Mouse (Mus musculus) testis, adult 2 months (tissue): ENCODE data around the gene Ankrd13c.

Source experiments
- CTCF ChIP-seq: fragments of 200-500 bp; IDR thresholded peaks from 2 replicates; pipeline ENCODE4 v1.5.1; 2012; ENCODE audit warnings: low read depth, mild to moderate bottlenecking, inconsistent platforms, low read length, moderate library complexity; ENCODE audit not compliant: control insufficient read depth, insufficient read depth, insufficient replicate concordance
- POLR2A ChIP-seq: fragments of 200-500 bp; IDR thresholded peaks from 2 replicates; pipeline ENCODE4 v1.6.1; 2012; ENCODE audit warnings: low read depth, mild to moderate bottlenecking, inconsistent platforms, low read length, moderate library complexity; ENCODE audit not compliant: control insufficient read depth

DNA sequence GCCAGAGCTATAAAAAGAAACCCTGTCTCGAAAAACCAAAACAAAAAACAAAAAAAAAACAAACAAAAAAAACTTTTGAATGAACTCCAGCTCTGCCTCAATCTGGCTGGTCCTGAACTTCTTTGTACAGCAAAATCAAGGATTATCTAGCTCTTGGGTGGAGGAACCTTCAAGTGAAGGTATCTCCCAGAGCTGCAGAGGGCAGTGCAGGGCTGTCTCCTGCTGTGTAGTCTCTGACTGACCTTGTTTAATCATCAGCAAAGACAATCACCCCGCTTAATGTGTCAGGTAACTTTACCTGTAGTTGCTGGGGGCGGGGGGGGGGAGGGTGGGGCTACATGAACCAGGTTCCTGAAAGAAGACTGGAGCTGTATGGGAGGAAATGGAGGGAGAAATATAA, 15.4 kb upstream of the Ankrd13c start:
- TF ChIP-seq CTCF (no peak), POLR2A (no peak)
